Mouse (Mus musculus) liver, embryonic 14.5 days (tissue): Measurements from ENCODE around the gene Rplp2. TPM values are rescaled to one million over a fixed set of nuclear protein-coding genes. Genes with fewer than 3 reads are reported as not detected.

Experiments
- ATAC-seq: fragments of 200-750 bp; cut with Nextera tagmentation; 2 replicates; pipeline ENCODE4 v1.8.0; 2017; ENCODE audit warnings: moderate number of reproducible peaks, mild to moderate bottlenecking, moderate library complexity; ENCODE audit not compliant: insufficient read depth
- DNase-seq, 3 experiments: peaks; one replicate each; pipeline ENCODE4 v3.0.0-alpha.2; 2012 to 2013; ENCODE audit warnings: low read depth in 3 of 3, low spot score in 3 of 3
- H3K27ac ChIP-seq: fragments of 300-500 bp; sonication (generic); 2 replicates; pipeline ENCODE4 v1.5.1; 2014; ENCODE audit warnings: moderate library complexity, mild to moderate bottlenecking, control low read depth, inconsistent platforms
- H3K27me3 ChIP-seq: fragments of 300-500 bp; sonication (generic); 2 replicates; pipeline ENCODE4 v1.6.1; 2014; ENCODE audit warnings: mild to moderate bottlenecking, low read length, moderate library complexity; ENCODE audit not compliant: control insufficient read depth, insufficient read depth
- H3K36me3 ChIP-seq: fragments of 300-500 bp; sonication (generic); replicated peaks from 2 replicates; pipeline ENCODE4 v1.6.1; 2014; ENCODE audit warnings: low read depth; ENCODE audit not compliant: control insufficient read depth, insufficient read depth
- H3K4me1 ChIP-seq, 2 experiments: fragments of 200-500 bp in 1 of 2; fragments of 300-500 bp in 1 of 2; sonication (generic) in 1 of 2; replicated peaks; 2 replicates each; pipeline ENCODE4 v1.6.1; 2012 to 2014; ENCODE audit warnings: antibody characterized with exemption in 1 of 2, inconsistent platforms in 1 of 2, low read length in 1 of 2; ENCODE audit not compliant: control insufficient read depth in 2 of 2, insufficient read depth in 2 of 2
- H3K4me2 ChIP-seq: fragments of 300-500 bp; sonication (generic); 2 replicates; pipeline ENCODE4 v1.6.1; 2014; ENCODE audit warnings: low read depth, mild to moderate bottlenecking, control low read depth, moderate library complexity
- H3K4me3 ChIP-seq, 2 experiments: fragments of 200-500 bp in 1 of 2; fragments of 300-500 bp in 1 of 2; sonication (generic) in 1 of 2; 2 replicates each; pipeline ENCODE4 v1.5.1; 2012 to 2014; ENCODE audit warnings: low read depth in 2 of 2, low read length in 2 of 2, mild to moderate bottlenecking in 2 of 2, control low read depth in 1 of 2, inconsistent platforms in 1 of 2, moderate library complexity in 1 of 2; ENCODE audit not compliant: insufficient read depth in 1 of 2
- H3K9ac ChIP-seq: fragments of 300-500 bp; sonication (generic); replicated peaks from 2 replicates; pipeline ENCODE4 v1.6.1; 2014; ENCODE audit warnings: mild to moderate bottlenecking, control low read depth, moderate library complexity
- H3K9me3 ChIP-seq: fragments of 300-500 bp; sonication (generic); 2 replicates; pipeline ENCODE4 v1.6.1; 2016; ENCODE audit warnings: low read length, mixed read lengths; ENCODE audit not compliant: control insufficient read depth
- CTCF ChIP-seq: IDR thresholded peaks from 2 replicates; pipeline ENCODE4 v1.5.1; 2016; ENCODE audit warnings: antibody characterized with exemption, low read depth, control low read depth
- EP300 ChIP-seq: IDR thresholded peaks from 2 replicates; pipeline ENCODE4 v1.6.1; 2016; ENCODE audit warnings: antibody characterized with exemption, low read depth
- WGBS: fragments of 180-500 bp; shearing (Covaris S2); extraction: QIAGEN DNeasy Blood & Tissue Kit; methylation state at CpG from one replicate; pipeline ENCODE4 v1.1.7; 2014; ENCODE audit not compliant: insufficient replicate concordance; 5-methylcytosine and 5-hydroxymethylcytosine counted together
- polyA plus RNA-seq, 2 experiments: library from polyadenylated mRNA; depleted of rRNA in 1 of 2; stranded (reverse) in 1 of 2; unstranded in 1 of 2; fragments of >200 nt; fragmentation: Nextera tagmentation in 1 of 2; extraction: Ambion mirVana in 1 of 2; gene quantifications; 2 replicates each; pipeline versions ENCODE4 v1.2.1 to v1.2.3; 2012 to 2014

Rplp2 gene
- polyA plus RNA-seq, 2 experiments, result 661 to 942 TPM

GRCm38 (mm10) chr7:141484186-141485120 is 37.3 kb downstream of the Rplp2 start:
- Histone ChIP-seq H3K36me3 (no peaks in the 10 kb centered on the region), H3K27me3 (peaks cover 20% of the 10 kb centered on the region), H3K9ac (no peak overlapping the region), H3K4me3 (no peak overlapping the region), H3K27ac (no peak overlapping the region), H3K4me2 (no peak overlapping the region), H3K4me1 (peaks cover 4 to 5% of the 10 kb centered on the region in 2 experiments), H3K9me3 (no peaks in the 10 kb centered on the region)
- ATAC-seq (no peak), DNase-seq (no peak)
- TF ChIP-seq CTCF (no peak), EP300 (no peak)
- WGBS, result 73% methylated on average over 5 of the region's 5 CpGs

GRCm38 (mm10) chr7:141485186-141485585 is 38.0 kb downstream of the Rplp2 start:
- Histone ChIP-seq H3K27ac (no peak overlapping the region), H3K4me2 (no peak overlapping the region), H3K27me3 (peaks cover 20% of the 10 kb centered on the region), H3K9ac (no peak overlapping the region), H3K36me3 (no peaks in the 10 kb centered on the region), H3K4me3 (no peak overlapping the region), H3K4me1 (peaks cover 4 to 5% of the 10 kb centered on the region in 2 experiments), H3K9me3 (no peaks in the 10 kb centered on the region)
- 63% methylated on average over 2 of the region's 2 CpGs for WGBS
- no peak for ATAC-seq
- no peak for DNase-seq
- TF ChIP-seq EP300 (no peak), CTCF (no peak)

- DNase-seq (no peak), ATAC-seq (no peak)
- no peak for TF ChIP-seq CTCF
- TF ChIP-seq EP300, result no peak
- Histone ChIP-seq H3K4me2 (no peak overlapping the region), H3K27me3 (peaks cover 20% of the 10 kb centered on the region), H3K36me3 (no peaks in the 10 kb centered on the region), H3K4me1 (peaks cover 4 to 5% of the 10 kb centered on the region in 2 experiments), H3K27ac (no peak overlapping the region), H3K4me3 (no peak overlapping the region), H3K9me3 (no peaks in the 10 kb centered on the region), H3K9ac (no peak overlapping the region)
- WGBS, result 65% methylated on average over 2 of the region's 2 CpGs
These were observed 38.4 kb downstream of the Rplp2 start for GRCm38 (mm10) chr7:141485606-141486005.

GRCm38 (mm10) chr7:141486239-141486638 is 39.1 kb downstream of the Rplp2 start:
- Histone ChIP-seq H3K4me3 (no peak overlapping the region), H3K9me3 (no peaks in the 10 kb centered on the region), H3K4me1 (peaks cover 0 to under 1% of the 10 kb centered on the region in 2 experiments; a peak in 2 of 4 replicates), H3K27ac (no peak overlapping the region), H3K4me2 (no peak overlapping the region), H3K9ac (no peak overlapping the region), H3K36me3 (no peaks in the 10 kb centered on the region), H3K27me3 (peaks cover 17% of the 10 kb centered on the region)
- no peak for ATAC-seq
- WGBS, result 74% methylated on average over 1 of the region's 1 CpGs
- TF ChIP-seq EP300 (no peak), CTCF (no peak)
- DNase-seq, result no peak

GRCm38 (mm10) chr7:141487141-141487540 is 40.0 kb downstream of the Rplp2 start:
- TF ChIP-seq CTCF (no peak), EP300 (no peak)
- Histone ChIP-seq H3K27me3 (peaks cover 8% of the 10 kb centered on the region), H3K27ac (no peak overlapping the region), H3K36me3 (0 out of 2 replicates have a peak, but pooled peaks cover 2% of the 10 kb centered on the region), H3K4me3 (no peak overlapping the region), H3K9ac (no peak overlapping the region), H3K4me2 (no peak overlapping the region), H3K4me1 (no peaks in the 10 kb centered on the region; a peak in 1 of 4 replicates), H3K9me3 (no peaks in the 10 kb centered on the region)
- DNase-seq, result no peak
- no peak for ATAC-seq
- WGBS, result 68% methylated on average over 7 of the region's 7 CpGs
